Mouse (Mus musculus) lung, postnatal 0 days (tissue): ENCODE results near the gene Olfr642. TPM values are rescaled to one million over a fixed set of nuclear protein-coding genes. Genes with fewer than 3 reads are reported as not detected.

Experiments
- ATAC-seq: fragments of 200-750 bp; cut with Nextera tagmentation; 2 replicates; pipeline ENCODE4 v1.8.0; 2017; ENCODE audit warnings: moderate library complexity
- DNase-seq: peaks from one replicate; pipeline ENCODE4 v3.0.0-alpha.2; 2016; ENCODE audit warnings: low spot score
- H3K27ac ChIP-seq: fragments of 300-500 bp; sonication (generic); 2 replicates; pipeline ENCODE4 v1.5.1; 2014; ENCODE audit warnings: antibody characterized with exemption, mild to moderate bottlenecking, low read length, mixed read lengths
- H3K27me3 ChIP-seq: fragments of 300-500 bp; sonication (generic); replicated peaks from 2 replicates; pipeline ENCODE4 v1.6.1; 2014; ENCODE audit warnings: low read length, mixed read lengths; ENCODE audit not compliant: insufficient read depth
- H3K36me3 ChIP-seq: fragments of 300-500 bp; sonication (generic); 2 replicates; pipeline ENCODE4 v1.6.1; 2014; ENCODE audit warnings: low read length, mixed read lengths; ENCODE audit not compliant: insufficient read depth
- H3K4me1 ChIP-seq: fragments of 300-500 bp; sonication (generic); 2 replicates; pipeline ENCODE4 v1.6.1; 2014; ENCODE audit warnings: antibody characterized with exemption, low read depth, low read length, mixed read lengths; ENCODE audit not compliant: insufficient read depth
- H3K4me2 ChIP-seq: fragments of 300-500 bp; sonication (generic); replicated peaks from 2 replicates; pipeline ENCODE4 v1.6.1; 2014; ENCODE audit warnings: low read depth, mild to moderate bottlenecking, low read length, moderate library complexity, mixed read lengths
- H3K4me3 ChIP-seq: fragments of 300-500 bp; sonication (generic); 2 replicates; pipeline ENCODE4 v1.5.1; 2014; ENCODE audit warnings: low read depth, low read length
- H3K9ac ChIP-seq: fragments of 300-500 bp; sonication (generic); replicated peaks from 2 replicates; pipeline ENCODE4 v1.6.1; 2014; ENCODE audit warnings: low read depth, mild to moderate bottlenecking
- H3K9me3 ChIP-seq: fragments of 300-500 bp; sonication (generic); 2 replicates; pipeline ENCODE4 v1.6.1; 2016; ENCODE audit warnings: low read length, mixed read lengths
- CTCF ChIP-seq: IDR thresholded peaks from 2 replicates; pipeline ENCODE4 v1.5.1; 2016; ENCODE audit warnings: antibody characterized with exemption, mild to moderate bottlenecking
- EP300 ChIP-seq: IDR thresholded peaks from 2 replicates; pipeline ENCODE4 v1.6.1; 2016; ENCODE audit warnings: antibody characterized with exemption, mild to moderate bottlenecking, control low read depth
- WGBS: fragments of 180-500 bp; shearing (Covaris S2); extraction: QIAGEN DNeasy Blood & Tissue Kit; methylation state at CpG from one replicate; pipeline ENCODE4 v1.1.7; 2014; 5-methylcytosine and 5-hydroxymethylcytosine counted together
- polyA plus RNA-seq: library from polyadenylated mRNA; unstranded; fragments of >200 nt; fragmentation: Nextera tagmentation; extraction: Ambion mirVana; gene quantifications from 2 replicates; pipeline ENCODE4 v1.2.1, GENCODE M21; 2015

Olfr642 gene
- polyA plus RNA-seq, 1 experiment from 2014 or later, result not detected

- Histone ChIP-seq H3K27me3 (no peaks in the 10 kb centered on the region), H3K9ac (no peak overlapping the region), H3K4me1 (no peaks in the 10 kb centered on the region), H3K36me3 (no peaks in the 10 kb centered on the region), H3K27ac (no peak overlapping the region), H3K9me3 (no peaks in the 10 kb centered on the region), H3K4me2 (no peak overlapping the region), H3K4me3 (no peak overlapping the region)
- TF ChIP-seq CTCF (no peak), EP300 (no peak)
- ATAC-seq (no peak), DNase-seq (no peak)
- 71% methylated on average over 3 of the region's 3 CpGs for WGBS
Measured at GRCm38 (mm10) chr7:104026978-104027377, 25.5 kb downstream of the Olfr642 start.

GRCm38 (mm10) chr7:104025473-104025872 is 27.0 kb downstream of the Olfr642 start, which contains the start of gene Olfr640:
Olfr640 (minus strand) TSS chr7:104025573.
- H3K4me1 ChIP-seq, result no peaks in the 10 kb centered on the region
- no peak within 1 kb of the TSS for H3K27ac ChIP-seq
- H3K9me3 ChIP-seq, result no peaks in the 10 kb centered on the region
- no peak within 1 kb of the TSS for H3K4me2 ChIP-seq
- no peak within 1 kb of the TSS for H3K4me3 ChIP-seq
- WGBS, result 77% methylated on average over 6 of the region's 6 CpGs
- TF ChIP-seq CTCF, result no peak
- no peak for TF ChIP-seq EP300
- H3K27me3 ChIP-seq, result no peaks in the 10 kb centered on the region
- H3K36me3 ChIP-seq, result no peaks in the 10 kb centered on the region
- ATAC-seq (no peak), DNase-seq (no peak)
- H3K9ac ChIP-seq, result no peak within 1 kb of the TSS

- Histone ChIP-seq H3K9ac (no peak overlapping the region), H3K4me2 (no peak overlapping the region), H3K9me3 (no peaks in the 10 kb centered on the region), H3K4me3 (no peak overlapping the region), H3K27me3 (no peaks in the 10 kb centered on the region), H3K36me3 (no peaks in the 10 kb centered on the region), H3K4me1 (no peaks in the 10 kb centered on the region), H3K27ac (no peak overlapping the region)
- DNase-seq, result no peak
- ATAC-seq, result no peak
- TF ChIP-seq EP300 (no peak), CTCF (no peak)
- 87% methylated on average over 6 of the region's 6 CpGs for WGBS
Measured at GRCm38 (mm10) chr7:104021651-104022050, 30.8 kb downstream of the Olfr642 start.

GRCm38 (mm10) chr7:104018953-104019352 is 33.5 kb downstream of the Olfr642 start:
- Histone ChIP-seq H3K4me3 (no peak overlapping the region), H3K9ac (no peak overlapping the region), H3K4me2 (no peak overlapping the region), H3K27ac (no peak overlapping the region), H3K4me1 (no peaks in the 10 kb centered on the region), H3K36me3 (no peaks in the 10 kb centered on the region), H3K9me3 (no peaks in the 10 kb centered on the region), H3K27me3 (no peaks in the 10 kb centered on the region)
- ATAC-seq, result no peak
- TF ChIP-seq EP300 (no peak), CTCF (no peak)
- WGBS, result 68% methylated on average over 1 of the region's 1 CpGs
- DNase-seq, result no peak

- Histone ChIP-seq H3K27ac (no peak within 1 kb of the TSS), H3K4me1 (no peaks in the 10 kb centered on the region), H3K27me3 (no peaks in the 10 kb centered on the region), H3K4me2 (no peak within 1 kb of the TSS), H3K9ac (no peak within 1 kb of the TSS), H3K9me3 (no peaks in the 10 kb centered on the region), H3K36me3 (no peaks in the 10 kb centered on the region), H3K4me3 (no peak within 1 kb of the TSS)
- TF ChIP-seq CTCF (no peak), EP300 (no peak)
- no peak for DNase-seq
- no peak for ATAC-seq
Measured at GRCm38 (mm10) chr7:104017203-104017602, 35.3 kb downstream of the Olfr642 start, which contains the start of gene Olfr639. Olfr639 (minus strand) TSS chr7:104017303.

GRCm38 (mm10) chr7:103999124-103999523 is 53.3 kb downstream of the Olfr642 start:
- Histone ChIP-seq H3K9ac (no peak overlapping the region), H3K36me3 (no peaks in the 10 kb centered on the region), H3K27me3 (no peaks in the 10 kb centered on the region), H3K4me2 (no peak overlapping the region), H3K4me1 (no peaks in the 10 kb centered on the region), H3K27ac (no peak overlapping the region), H3K9me3 (no peaks in the 10 kb centered on the region), H3K4me3 (no peak overlapping the region)
- TF ChIP-seq CTCF (no peak), EP300 (no peak)
- DNase-seq, result no peak
- no peak for ATAC-seq

GRCm38 (mm10) chr7:103998446-103998845 is 54.0 kb downstream of the Olfr642 start, which contains the start of gene Olfr638:
Olfr638 (plus strand) TSS chr7:103998746.
- no peak within 1 kb of the TSS for H3K4me3 ChIP-seq
- ATAC-seq (no peak), DNase-seq (no peak)
- no peak within 1 kb of the TSS for H3K9ac ChIP-seq
- TF ChIP-seq EP300, result no peak
- no peak for TF ChIP-seq CTCF
- no peak within 1 kb of the TSS for H3K27ac ChIP-seq
- H3K4me2 ChIP-seq, result no peak within 1 kb of the TSS
- H3K9me3 ChIP-seq, result no peaks in the 10 kb centered on the region
- H3K27me3 ChIP-seq, result no peaks in the 10 kb centered on the region
- H3K36me3 ChIP-seq, result no peaks in the 10 kb centered on the region
- no peaks in the 10 kb centered on the region for H3K4me1 ChIP-seq

Other genes with a start within 250 kb of the Olfr642 start
- gene Hbb-bt, start 238.7 kb downstream of the Olfr642 start, polyA plus RNA-seq, result 4,793 and 5,487 TPM in 2 replicates
- gene Hbb-bs, start 224.6 kb downstream of the Olfr642 start, polyA plus RNA-seq, result 19,829 and 23,579 TPM in 2 replicates
- gene Hbb-bh2, start 212.1 kb downstream of the Olfr642 start, polyA plus RNA-seq, result not detected in 2 replicates
- 0.27 TPM in 1 of 2 replicates, not detected in the other for gene Hbb-bh1, start 209.5 kb downstream of the Olfr642 start, polyA plus RNA-seq
- 11.4 and 11.9 TPM in 2 replicates for gene Hbb-y, start 199.4 kb downstream of the Olfr642 start, polyA plus RNA-seq
- gene Olfr66, start 166.4 kb downstream of the Olfr642 start, polyA plus RNA-seq, result not detected in 2 replicates
- gene Olfr64, start 158.2 kb downstream of the Olfr642 start, polyA plus RNA-seq, result not detected in 2 replicates
- 0.05 TPM in 1 of 2 replicates, not detected in the other for gene Olfr65, start 149.2 kb downstream of the Olfr642 start, polyA plus RNA-seq
- gene Olfr631, start 123.8 kb downstream of the Olfr642 start, polyA plus RNA-seq, result not detected in 2 replicates
- gene Olfr632, start 118.3 kb downstream of the Olfr642 start, polyA plus RNA-seq, result not detected in 2 replicates
- not detected in 2 replicates for gene Olfr633, start 108.2 kb downstream of the Olfr642 start, polyA plus RNA-seq
- not detected in 2 replicates for gene Olfr635, start 81.5 kb downstream of the Olfr642 start, polyA plus RNA-seq
- not detected in 2 replicates for gene Olfr638, start 53.9 kb downstream of the Olfr642 start, polyA plus RNA-seq
- not detected in 2 replicates for gene Olfr639, start 35.4 kb downstream of the Olfr642 start, polyA plus RNA-seq
- gene Olfr640, start 27.1 kb downstream of the Olfr642 start, polyA plus RNA-seq, result not detected in 2 replicates
- gene Olfr641, start 17.2 kb downstream of the Olfr642 start, polyA plus RNA-seq, result not detected in 2 replicates
- not detected in 2 replicates for gene 4930516K23Rik, start 8.8 kb upstream of the Olfr642 start, polyA plus RNA-seq
- not detected in 2 replicates for gene Olfr644, start 19.2 kb upstream of the Olfr642 start, polyA plus RNA-seq
- not detected in 2 replicates for gene Olfr645, start 32.8 kb upstream of the Olfr642 start, polyA plus RNA-seq
- gene Olfr646, start 52.2 kb upstream of the Olfr642 start, polyA plus RNA-seq, result not detected in 2 replicates
- gene Ubqln5, start 77.2 kb upstream of the Olfr642 start, polyA plus RNA-seq, result not detected in 2 replicates
- not detected in 2 replicates for gene Olfr643, start 84.7 kb upstream of the Olfr642 start, polyA plus RNA-seq
- gene Ubqln3, start 90.6 kb upstream of the Olfr642 start, polyA plus RNA-seq, result not detected in 2 replicates
- not detected in 2 replicates for gene Ubqlnl, start 97.9 kb upstream of the Olfr642 start, polyA plus RNA-seq
- gene Olfm5, start 112.2 kb upstream of the Olfr642 start, polyA plus RNA-seq, result not detected in 2 replicates
- 0.13 TPM in 1 of 2 replicates, not detected in the other for gene Olfr648, start 130.7 kb upstream of the Olfr642 start, polyA plus RNA-seq
- gene Olfr649, start 143.3 kb upstream of the Olfr642 start, polyA plus RNA-seq, result not detected in 2 replicates
- gene Trim6, start 166.1 kb upstream of the Olfr642 start, polyA plus RNA-seq, result 0.61 and 1.1 TPM in 2 replicates
- 6.5 and 7.3 TPM in 2 replicates for gene Trim34a, start 191.8 kb upstream of the Olfr642 start, polyA plus RNA-seq
- gene Trim5, start 235.4 kb upstream of the Olfr642 start, polyA plus RNA-seq, result 1.1 and 1.6 TPM in 2 replicates